Mouse (Mus musculus) CH12.LX (cell line): ENCODE measurements around the gene Wnt3a.
A peak's percentile ranks its signal among the peaks of the same experiment; 100 is the strongest.

Experiments used
- EP300 ChIP-seq: IDR thresholded peaks from 2 replicates; pipeline ENCODE4 v1.6.1; 2011; ENCODE audit warnings: low read length, improper control_type of control experiment
- JUND ChIP-seq: conservative IDR thresholded peaks from 2 replicates; pipeline ENCODE4 v1.6.1; 2011; ENCODE audit warnings: low read depth, low read length, improper control_type of control experiment
- NELFE ChIP-seq: IDR thresholded peaks from 2 replicates; pipeline ENCODE4 v1.6.1; 2011; ENCODE audit warnings: low read depth, low read length, improper control_type of control experiment
- POLR2A ChIP-seq: IDR thresholded peaks from 2 replicates; pipeline ENCODE4 v1.6.1; 2011; ENCODE audit warnings: low read depth, mild to moderate bottlenecking, improper control_type of control experiment, low read length
- ZMIZ1 ChIP-seq: IDR thresholded peaks from 2 replicates; pipeline ENCODE4 v1.6.1; 2012; ENCODE audit warnings: low read depth, mild to moderate bottlenecking, inconsistent platforms, low read length, improper control_type of control experiment
- ZNF384 ChIP-seq: IDR thresholded peaks from 2 replicates; pipeline ENCODE4 v1.6.1; 2012; ENCODE audit warnings: low read depth, low read length, improper control_type of control experiment, inconsistent platforms

DNA sequence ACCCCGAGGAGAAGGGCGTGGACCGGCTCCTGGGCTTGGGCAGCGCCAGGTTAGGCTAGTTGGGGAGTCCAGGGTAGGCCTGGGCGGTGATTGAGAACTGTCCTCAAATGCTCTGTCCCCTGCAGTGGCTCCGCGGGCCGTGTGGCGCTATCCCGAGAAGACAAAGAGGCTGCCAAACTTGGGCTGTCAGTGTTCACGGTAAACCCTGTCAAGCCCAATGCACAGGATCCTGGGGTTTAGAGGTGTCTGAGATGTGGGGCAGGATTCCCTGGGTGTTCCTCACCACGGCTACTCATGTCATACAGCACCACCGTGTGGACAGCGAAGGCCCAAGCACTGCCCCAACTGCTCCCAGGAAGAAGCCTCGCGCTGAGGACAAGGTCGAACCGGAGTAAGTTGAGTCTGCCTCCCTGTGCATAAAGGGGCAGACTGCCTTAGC lies 81.5 kb downstream of the Wnt3a start:
- TF ChIP-seq ZMIZ1 (no peak), NELFE (no peak), POLR2A (peak; percentile 44; the same call in 1 of the 2 replicates), ZNF384 (no peak), EP300 (no peak), JUND (no peak)
